Mouse (Mus musculus) lung, postnatal 10 days (tissue): ENCODE measurements around the gene Trip6.
A peak's percentile ranks its signal among the peaks of the same experiment; 100 is the strongest.

ENCODE experiments used
- DNase-seq: peaks from one replicate; pipeline ENCODE4 v3.0.0; 2021

Trip6 gene

DNA sequence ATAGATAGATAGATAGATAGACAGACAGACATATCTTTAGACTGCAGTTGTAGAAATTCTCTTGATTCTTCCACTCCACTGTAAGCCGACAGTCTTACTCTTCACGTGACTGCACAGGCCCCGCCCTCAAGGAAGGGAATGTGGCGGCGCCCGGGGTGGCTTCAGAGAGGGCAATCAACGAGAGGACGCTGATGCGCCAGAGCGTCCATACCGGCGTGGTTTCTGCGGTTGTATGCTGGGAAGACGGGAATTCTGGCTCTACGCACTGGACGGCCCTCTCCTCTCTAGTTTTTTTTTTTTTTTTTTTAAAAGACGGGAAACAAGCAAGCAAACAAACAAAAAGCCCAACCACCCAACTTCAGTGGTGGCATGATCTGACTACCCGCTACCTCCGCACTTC lies 24.1 kb upstream of the Trip6 start:
- DNase-seq: peak; percentile 97

DNA sequence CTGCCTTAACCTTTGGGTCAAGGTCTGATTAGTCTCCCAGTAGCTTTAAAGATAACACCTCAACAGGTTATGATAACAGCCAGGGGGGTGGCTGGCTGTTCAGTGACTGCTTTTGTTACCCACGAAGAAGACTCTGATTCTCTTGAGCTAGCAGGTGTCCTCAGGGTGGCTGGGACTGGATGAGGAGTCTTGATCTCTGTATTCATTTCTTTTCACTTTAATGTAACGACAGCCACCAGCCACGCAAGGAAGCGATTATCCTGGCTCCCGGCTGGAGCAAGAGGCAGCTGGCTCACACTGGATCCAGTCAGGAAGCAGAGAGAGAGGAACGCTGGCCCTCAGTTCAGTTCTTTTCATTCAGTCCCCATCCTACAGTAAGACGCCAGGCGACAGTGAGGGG lies 23.0 kb upstream of the Trip6 start:
- no peak for DNase-seq

DNA sequence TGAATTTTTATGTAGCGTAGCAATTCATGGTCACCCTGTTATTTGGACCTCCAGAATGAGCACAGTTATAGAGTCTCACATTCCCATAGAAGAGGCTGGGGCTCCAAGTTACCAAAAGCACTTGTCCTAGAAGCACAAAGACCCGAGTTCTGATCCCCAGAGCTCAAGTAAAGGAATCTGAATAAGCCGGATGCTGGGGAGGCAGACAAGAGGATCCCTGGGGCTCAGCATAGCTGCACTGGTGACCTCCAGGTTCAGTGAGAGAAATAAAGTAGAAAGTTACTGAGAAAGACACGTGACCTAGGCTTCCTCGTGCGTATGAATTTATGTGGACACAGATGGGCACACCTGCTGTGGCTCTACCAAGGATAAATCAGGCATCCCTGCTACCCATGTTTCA lies 20.9 kb upstream of the Trip6 start:
- DNase-seq: no peak

DNA sequence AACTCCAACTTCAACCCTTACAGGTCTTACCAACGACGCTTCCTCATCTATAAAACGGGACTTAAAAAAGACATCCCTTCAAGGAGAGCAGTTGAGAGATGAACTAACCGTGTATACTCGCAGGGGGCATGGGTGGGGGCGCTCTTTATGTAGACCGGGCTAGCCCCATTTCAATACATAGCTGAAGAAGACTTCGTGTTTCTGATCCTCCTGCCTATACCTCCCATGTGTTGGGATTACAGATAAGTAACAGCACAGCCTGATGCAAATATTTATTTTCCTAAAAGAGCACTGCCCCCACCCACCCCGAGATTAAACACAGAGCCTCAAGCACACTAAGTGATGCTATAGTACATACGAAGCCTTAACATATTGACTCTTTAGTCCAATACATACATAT lies 20.1 kb upstream of the Trip6 start:
- no peak for DNase-seq

DNA sequence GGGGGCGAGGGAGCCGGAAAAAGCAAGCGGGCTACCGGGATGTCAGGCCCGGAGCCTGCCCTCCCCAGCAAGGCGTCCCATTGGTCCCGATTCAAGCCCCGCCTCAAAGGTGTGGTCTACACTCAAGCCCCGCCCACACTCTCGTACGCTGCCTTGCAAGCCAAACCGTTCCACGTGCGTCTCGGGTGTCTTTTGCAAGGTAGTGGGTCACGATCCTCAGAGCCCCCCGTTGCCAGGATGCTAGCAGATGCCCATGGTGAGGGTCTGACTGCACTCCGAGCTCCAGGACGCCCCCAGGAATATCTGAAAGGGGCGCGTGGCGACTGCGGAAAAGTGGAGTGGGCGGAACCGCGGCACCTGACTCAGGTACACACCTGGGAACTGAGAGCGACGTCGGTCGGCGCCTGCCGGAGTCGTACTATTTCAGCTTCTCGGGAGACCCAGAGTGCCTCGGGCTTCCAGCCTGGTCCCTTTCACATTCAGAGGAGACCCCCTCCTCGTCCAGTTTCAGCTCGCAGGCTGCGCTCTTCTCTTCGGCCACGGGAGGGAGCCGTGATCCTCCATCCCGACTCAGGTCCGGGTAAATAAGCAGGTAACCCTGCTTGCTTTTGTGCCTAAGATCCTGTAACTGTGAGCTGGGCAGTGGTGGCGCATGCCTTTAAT lies 19.4 kb upstream of the Trip6 start, which contains the start of gene Slc12a9:
Slc12a9 (minus strand) TSS at position 86 of the 663 bp plus-strand sequence.
- DNase-seq: peak; percentile 98

DNA sequence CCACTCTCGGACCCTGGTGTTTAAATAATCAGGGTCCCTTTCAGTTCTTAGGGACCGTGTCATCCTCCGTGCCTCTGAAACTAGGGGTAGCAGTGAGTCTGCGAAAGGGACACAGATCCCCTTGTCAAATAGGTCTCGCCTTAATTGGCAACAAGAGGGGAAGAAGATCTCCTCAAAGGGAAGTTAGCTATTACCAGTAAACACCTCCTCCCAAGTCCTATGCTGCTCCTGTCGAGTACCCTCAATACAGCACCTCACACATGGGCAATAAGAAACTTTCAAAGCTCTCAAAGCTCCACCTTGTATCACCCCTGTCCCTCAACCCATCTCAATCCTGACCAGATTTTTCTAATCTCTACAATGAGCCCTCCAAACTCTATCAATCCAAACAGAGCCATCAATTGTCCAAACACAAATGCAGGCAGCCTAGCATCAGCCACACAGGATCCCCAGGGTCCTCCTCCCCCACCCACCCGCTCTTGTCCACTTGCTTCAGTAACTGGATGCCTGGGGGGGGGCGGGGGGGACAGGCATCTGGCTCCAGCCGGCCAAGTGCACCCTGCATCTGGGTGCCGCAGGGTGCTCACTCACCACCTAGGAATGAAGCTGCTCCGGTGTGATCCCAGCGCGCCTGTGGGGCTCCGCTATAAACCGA lies 18.8 kb upstream of the Trip6 start:
- DNase-seq: no peak

DNA sequence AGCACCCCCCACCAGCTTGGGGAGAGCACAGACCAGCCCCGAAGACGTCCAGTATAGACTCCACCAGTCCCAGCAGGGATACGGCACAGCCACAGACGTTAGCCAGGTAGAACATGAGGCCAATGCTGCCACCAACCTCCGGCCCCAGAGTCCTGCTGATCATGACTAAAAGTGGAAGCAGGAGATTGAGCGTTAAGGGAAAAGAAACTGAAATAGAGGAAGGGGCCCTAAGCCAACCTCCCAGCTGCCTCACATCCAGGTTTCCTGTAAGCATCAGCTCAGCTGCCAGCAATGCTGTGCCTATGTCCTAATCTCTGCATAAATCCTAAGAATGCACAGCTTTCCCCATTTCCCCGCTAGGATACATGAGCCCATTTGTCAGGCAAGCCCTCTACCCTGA lies 16.7 kb upstream of the Trip6 start:
- DNase-seq: no peak

DNA sequence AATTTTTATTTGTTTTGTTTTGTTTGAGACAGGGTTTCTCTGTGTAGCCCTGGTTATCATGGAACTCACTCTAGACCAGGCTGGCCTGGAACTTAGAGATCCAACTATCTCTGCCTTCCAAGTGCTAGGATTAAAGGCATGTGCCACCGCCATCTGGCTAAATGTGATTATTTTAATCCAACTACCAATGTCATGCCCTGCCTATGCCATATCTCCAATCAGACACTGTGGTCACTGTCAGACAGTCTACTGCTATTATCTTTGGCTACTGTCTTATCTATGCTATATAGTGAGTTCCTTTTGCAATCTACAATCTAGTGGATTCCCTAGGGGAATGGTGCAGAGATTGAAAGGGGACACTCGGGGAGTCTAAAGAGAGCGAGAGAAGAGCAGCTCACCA lies 6.8 kb upstream of the Trip6 start:
- no peak for DNase-seq

DNA sequence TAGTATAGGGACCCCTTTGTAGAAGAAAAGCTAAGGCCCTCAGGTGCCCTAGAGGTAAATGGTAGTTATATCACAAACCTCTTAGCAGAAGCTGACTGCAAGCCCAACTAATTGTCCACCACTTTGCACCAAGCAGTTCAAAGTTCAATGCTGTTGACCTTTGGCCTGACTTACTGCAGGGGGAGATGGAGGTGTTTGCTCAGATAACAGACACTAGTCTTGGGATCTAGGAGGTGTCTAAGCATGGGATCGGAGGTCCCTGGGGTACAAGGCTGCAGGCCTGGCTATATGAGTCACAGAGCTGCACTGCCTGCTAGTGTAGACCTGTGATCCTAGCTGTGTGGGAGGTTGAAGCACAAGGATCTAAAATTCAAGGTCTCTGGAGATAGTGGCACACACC lies 4.4 kb upstream of the Trip6 start:
- no peak for DNase-seq

DNA sequence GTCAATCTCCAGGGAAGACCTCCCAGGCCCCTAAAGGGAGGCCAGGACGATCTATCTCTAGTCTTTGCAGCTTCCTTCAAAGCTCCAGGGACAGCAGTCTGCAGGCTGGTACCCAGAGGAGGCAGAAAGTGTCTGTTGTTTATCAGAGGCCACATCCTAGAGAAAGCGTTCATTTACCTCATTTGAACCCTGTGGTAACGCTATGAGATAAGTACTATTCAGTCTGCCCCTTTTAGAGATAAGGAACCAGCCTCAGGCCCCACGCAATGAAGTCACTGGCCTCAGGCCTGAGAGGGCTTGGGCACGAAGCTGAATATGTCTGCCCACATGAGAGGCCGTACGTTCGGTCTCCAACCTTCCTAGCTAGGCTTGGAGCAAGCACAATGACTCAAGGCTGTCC lies 3.2 kb upstream of the Trip6 start:
- DNase-seq: no peak

DNA sequence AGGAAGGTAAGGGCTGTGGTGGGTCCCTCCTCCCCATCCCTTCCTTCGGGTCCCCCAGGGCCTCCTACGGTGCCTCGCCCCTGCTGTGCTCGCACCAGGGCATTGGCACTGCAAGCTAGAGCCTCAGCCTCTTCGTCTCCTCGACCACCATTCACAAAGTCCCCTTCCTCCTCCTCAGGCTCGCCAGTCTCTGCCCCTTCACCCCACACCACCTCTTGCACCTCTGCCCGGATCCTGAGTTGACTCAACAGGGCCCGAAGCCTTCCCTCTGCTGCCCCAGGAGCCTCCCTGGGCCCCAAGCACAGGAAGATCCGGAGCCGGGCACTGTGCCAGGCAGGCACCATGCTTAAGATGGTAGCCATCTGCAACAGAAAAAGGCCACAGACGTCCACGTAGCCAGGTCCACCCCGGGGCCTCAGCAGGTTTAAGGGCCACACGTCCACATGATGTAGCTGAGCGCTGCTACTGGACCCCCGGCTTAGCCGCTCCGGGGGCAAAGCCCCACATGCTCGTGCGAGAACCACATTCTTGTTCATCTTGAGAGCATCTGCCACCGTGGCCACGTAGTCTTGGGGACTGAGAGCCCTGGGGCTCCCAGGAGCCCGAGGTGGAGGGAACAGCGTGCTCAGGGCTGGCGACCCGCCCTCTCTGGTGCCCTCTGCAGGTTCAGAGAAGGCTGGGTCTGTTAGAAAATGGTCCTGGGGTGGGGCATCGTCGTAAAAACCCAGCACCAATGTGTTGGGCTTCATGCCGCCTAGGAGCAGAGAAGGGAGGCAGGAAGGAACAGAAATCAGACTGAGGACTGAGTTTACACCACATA lies 1.1 kb upstream of the Trip6 start:
- peak; percentile 66 for DNase-seq

DNA sequence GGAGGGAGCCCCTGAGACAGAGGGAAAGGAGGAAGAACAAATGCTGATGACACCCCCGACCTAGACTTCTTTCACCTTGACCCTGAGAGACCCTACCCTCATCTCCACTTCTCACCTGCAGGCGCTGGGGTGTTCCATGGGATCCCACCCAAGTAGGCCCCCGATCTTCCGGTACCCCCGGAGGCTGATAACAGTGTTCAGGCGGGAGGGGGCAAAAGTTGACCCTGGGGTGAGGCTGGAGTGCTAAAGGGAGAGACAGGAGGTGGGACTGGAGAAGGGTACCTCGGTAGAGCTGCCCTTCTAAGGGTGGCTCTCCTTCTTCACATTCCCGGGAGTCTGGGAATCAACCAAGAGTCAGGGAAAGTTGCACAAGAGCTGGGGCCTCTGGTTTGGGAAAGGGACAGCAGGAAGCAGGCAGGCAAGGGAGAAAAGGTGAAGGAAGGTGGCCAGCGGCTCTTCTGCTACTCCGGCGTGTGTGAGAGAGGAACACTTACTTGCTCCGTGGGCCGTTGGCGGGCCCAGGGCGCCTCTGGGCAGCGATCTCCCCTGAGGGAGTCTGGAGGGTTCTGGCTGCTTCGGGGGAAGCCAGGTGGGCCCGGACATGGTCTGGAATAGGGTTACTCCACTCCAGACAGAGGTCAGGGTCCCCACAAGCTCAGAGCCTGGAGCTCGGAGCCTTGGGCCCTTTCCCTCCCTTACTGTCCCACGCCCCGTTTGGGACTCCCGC lies 575 bp downstream of the Trip6 start:
- DNase-seq: peak; percentile 53

DNA sequence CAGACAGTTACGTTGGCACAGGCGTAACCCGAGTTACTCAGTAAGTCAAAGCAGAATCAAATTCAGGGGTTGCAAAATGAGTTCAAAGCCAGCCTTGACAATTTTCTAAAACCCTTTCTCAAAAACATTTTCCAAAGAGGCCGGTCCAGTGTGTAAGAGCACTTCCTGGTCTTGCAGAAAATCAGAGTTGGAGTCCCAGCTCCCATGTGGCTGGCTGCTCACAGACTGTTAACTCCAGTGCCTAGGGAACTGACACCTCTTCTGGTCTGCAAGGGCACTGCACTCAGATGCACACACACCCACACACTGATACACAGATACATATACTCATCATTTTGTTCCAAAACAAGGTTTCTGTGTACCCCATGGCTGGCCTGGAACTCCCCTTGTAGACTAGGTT lies 5.8 kb downstream of the Trip6 start:
- DNase-seq: no peak

DNA sequence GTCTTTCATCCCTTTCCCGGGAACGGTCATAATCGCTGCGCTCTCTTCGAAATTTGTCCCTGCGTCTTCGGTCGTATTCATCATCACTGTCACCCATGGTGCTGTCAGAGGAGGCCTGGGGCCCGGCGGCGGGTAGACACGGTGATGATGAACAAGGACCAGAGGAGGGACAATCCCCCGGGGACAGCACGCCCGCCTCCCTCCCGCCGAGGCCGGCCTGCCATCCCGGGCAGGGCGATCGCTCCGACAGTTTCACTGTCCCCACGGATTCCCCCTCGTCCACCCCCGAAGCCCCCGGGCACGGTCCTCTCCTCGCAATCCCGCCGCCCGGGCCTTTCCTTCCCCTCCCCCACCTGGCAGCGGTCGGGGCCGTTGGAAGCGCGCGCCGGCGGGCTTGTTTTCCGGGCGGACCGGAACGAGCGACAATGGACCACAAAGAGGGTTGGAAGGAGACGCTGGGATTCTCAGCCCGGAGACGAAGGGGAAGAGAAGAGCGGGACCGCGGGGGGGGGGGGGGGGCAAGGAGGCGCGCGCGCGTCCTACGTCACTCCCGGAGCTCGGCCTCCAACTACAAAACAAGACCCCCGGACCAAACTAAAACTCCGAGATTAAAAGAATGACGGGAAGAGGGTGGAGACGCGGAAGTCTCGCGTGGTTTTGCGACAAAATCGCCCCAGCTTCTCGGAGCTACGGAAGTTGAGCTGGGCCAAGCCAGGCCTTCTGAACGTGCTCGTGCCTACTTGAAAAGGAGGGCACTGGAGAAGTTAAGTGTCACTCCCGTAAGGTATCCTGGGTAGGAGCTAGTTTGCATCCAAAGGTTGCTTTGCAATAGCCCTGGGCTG lies 6.9 kb downstream of the Trip6 start, which contains the start of gene Srrt:
Srrt (minus strand) TSS at position 604 of the 842 bp plus-strand sequence.
- peak; percentile 96 for DNase-seq

DNA sequence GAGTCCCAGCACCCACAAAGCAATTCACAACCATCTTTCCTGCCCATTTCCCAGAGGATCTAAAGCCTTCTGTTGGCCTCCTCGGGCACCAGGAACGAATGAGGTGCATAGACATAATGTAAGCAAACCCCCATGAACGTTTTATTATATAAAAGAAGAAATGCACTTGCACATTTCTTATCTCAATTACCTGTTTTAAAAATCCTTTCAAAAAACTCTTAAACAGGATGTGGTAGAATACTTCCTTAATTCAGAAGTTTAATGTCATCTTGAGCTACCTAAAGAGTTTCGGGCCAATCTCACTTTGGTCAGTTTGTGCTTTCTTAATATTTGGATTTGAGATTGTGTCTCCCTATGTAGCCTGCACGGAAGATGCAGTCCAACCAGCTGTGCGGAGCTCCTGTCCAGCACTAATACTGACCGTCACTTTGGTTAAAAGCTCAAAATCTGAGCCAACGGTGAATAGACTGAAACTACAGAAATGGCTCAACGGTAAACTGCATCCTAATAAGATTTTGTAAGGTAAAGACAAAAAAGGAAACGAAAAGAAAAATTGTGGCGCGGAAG lies 7.7 kb downstream of the Trip6 start:
- no peak for DNase-seq

DNA sequence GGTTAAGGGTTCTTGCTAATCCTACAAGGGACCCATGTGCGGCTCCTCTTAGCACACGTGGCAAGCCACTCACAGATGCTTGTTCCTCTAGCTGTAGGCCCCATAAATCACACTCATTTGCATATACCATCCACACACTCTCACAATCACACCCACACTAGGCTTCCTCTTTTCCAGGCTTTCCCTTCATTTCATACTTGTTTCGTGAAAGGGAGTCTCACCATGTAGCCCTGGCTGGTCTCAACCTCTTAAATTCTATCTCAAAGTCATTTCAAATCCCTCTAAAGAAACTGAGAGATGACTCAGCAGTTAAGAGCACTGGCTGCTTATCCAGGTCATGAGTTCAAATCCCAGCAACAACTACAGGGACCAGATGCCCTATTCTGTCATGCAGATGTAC lies 8.4 kb downstream of the Trip6 start:
- no peak for DNase-seq

DNA sequence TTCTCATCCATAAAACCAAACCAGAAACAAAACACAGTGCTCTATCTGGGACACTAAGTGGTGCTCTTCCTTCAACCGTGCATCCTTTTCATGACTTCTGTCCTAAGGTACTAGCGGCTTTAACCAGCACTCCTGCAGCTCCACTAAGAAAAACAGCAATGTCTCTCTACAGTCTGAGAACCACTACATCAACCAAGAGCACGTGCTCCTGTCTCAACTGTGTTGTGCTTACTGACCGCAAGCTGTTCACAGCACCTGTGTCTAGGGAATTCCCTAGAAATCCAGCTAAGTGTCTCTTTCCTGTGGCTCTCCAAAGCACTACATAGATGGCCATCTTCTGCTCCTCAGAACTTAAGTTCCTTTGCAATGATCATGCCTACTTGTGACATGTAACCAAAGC lies 9.4 kb downstream of the Trip6 start:
- DNase-seq: no peak

DNA sequence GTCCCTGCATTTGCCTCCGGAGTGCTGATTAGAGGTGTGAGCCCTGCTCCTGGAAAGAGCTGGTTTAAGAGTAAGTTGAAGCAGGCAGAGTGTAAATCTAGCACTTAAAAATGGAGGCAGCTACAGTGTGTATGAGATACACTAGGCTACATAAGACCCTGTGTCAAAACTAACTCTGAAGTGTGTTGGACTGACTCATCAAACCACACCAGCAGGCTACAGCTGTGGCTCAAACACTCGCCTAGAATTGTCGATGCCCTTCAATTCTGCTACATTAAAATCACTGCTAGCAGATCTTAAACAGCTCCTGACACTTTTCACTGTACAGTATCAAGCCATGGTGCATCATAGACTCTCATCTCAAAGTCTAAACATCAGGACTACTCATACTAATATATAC lies 10.0 kb downstream of the Trip6 start:
- DNase-seq: no peak

DNA sequence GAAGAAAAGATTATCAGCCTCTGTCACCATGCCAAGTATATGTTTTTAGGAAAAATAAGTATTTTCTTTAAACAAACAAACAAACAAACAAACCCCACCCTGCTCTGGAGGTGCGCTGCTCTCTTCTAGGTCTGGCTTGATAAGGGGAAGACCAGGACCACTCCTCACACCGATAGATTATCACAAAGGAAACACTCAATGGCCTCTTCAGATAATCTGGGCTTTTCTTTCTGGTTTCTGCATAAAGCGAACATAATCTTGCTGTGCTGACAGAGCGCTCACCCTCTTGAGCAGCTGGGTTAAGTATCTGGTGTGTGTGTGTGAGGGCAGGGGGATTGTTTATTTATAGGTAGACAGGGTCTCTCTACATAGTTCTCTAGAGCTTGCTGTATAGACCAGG lies 10.6 kb downstream of the Trip6 start:
- no peak for DNase-seq

DNA sequence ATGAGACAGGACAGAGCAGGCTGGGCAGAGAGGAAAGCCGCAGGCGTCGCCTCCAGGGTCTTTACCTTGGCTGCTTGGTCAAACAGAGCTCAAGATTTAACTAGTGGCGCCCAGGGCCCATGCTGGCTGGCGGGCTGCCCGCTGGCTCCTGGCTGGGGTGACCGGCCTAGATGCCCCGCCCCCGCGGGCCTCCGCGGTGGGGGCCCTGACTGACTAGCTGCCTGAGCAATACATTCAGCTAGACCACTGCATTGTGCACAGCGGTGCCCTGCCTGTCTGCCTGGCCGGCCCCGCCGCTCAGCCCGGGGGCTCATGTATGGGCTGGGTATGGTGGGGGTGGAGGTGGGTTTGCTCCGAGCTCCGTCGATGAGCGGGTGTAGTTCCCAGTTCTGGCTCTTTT lies 13.0 kb downstream of the Trip6 start:
- peak; percentile 21 for DNase-seq

DNA sequence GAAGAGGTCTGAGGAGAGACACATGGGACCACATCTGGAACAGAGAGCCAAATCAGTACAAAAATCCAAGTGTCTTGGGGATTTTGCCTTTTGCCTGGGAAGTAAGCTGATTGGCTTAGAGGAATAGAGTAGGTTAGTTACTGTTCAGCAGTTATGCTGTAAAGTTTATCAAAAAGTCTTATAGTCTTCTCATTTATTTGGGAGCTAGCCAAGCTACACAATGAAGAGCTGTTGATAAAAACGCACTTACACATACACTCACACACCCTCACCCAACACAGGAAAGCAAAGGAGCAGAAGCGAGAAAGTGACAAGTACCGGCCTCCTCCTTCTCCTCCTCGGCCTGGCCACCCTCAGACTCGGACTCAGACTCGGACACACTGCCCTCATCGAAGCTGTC lies 15.0 kb downstream of the Trip6 start:
- DNase-seq: no peak

DNA sequence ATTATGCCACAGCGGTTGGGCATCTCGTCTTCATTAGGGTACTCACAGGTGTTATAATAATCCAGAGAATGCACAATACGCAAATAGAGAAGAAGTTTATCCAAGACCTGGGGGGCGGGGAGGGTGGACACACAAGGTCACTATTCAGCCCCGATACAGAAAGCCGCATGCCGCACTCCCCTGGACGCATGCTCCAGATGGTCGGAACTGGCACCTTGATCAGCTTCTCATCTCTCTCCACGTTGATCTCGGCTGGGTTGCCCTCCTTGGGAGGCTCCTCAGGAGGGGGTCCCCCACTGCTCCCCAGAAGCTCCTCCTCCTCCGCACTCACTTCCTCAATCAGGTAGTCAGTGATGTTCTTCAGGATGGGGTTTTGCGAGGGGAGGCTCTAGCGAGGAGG lies 17.1 kb downstream of the Trip6 start:
- DNase-seq: no peak
